Mouse (Mus musculus) cerebellum, adult 9-10 months (tissue): ENCODE results near the gene Plxdc1.
A peak's percentile ranks its signal among the peaks of the same experiment; 100 is the strongest.

Source experiments
- DNase-seq: peaks from one replicate; pipeline ENCODE4 v3.0.0; 2022

The Plxdc1 gene

DNA sequence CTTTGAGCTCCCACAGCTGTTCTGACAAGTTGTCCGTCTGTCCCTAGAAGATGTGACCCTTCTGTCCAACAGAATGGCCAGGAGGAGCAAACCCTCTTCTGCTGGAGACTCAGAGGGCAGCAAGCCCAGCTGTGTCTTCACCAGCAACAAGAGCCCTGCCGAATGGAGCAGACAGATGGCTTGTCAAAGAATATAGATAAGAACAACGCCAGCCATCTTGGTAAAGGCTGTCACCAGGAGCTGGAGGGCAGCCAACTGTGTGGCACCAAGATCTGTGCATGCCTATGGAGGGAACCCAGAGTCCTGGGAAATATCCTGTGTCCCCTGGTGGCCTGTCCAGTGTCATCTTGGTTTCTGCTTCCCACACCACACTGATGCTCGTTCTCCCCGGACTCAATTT, 78.3 kb downstream of the Plxdc1 start:
- DNase-seq, result no peak

DNA sequence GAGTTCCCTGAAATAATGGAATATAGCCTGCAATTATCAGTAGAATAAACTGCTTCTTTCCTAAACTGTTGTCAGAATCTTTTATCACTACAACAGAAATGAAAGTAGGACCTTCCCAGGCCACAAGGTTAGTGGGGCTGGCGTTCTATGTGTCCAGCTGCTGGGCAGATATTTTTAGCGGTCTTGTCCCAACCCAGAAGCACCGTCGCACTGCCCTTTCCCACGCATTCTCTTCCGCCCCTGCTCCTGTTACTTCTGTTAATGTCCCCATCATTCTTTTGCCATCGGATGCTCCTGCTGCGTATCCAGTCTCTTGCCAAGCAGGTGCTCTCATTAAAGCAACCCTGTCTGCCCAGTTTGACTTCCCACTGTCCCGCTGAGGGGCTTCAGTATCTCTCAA, 79.3 kb downstream of the Plxdc1 start:
- DNase-seq, result no peak

DNA sequence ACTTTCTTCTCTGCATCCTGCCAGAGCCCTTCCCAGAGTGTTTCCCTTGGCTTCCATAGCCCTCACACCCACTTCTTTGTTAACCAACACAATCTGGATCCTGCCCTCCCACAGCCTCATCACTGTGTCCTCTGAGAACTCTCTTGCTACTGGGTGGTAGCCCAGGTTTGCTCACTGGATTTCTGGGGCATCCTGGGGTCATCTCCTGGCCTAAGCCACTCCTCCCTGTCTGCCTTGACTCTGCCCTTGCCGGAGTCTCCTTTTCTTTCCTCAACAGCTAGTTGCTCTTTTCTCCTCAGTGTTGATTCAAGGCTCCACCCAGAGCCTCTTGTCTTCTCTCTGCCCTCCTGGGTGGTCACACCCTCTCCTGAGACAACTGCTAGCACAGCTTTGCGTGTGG, 80.3 kb downstream of the Plxdc1 start:
- no peak for DNase-seq

GRCm38 (mm10) chr11:97905540-97905939, 80.7 kb downstream of the Plxdc1 start:
- DNase-seq, result no peak

- no peak for DNase-seq
Observed at GRCm38 (mm10) chr11:97904801-97905200, 81.4 kb downstream of the Plxdc1 start.

DNA sequence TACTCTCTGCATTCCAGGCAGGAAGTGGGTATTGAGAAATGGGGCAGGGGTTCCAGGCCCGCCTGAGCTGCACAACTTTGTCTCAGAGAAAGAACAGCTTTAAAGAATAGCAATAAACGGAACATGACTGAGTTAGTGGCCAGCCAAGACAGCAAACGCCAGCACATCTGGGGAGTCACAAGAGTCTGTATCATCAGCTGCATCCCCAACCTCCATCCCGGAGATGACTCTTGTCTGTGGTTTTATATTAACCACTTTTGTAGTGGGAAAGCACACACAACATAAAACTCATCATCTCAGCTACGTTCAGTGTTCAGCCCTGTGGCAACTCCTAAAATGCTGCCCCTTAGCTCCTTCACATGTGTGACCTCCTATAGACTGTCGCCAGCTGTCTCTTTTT, 84.4 kb downstream of the Plxdc1 start:
- no peak for DNase-seq

GRCm38 (mm10) chr11:97899822-97900221, 86.4 kb downstream of the Plxdc1 start:
- DNase-seq, result peak; percentile 93

DNA sequence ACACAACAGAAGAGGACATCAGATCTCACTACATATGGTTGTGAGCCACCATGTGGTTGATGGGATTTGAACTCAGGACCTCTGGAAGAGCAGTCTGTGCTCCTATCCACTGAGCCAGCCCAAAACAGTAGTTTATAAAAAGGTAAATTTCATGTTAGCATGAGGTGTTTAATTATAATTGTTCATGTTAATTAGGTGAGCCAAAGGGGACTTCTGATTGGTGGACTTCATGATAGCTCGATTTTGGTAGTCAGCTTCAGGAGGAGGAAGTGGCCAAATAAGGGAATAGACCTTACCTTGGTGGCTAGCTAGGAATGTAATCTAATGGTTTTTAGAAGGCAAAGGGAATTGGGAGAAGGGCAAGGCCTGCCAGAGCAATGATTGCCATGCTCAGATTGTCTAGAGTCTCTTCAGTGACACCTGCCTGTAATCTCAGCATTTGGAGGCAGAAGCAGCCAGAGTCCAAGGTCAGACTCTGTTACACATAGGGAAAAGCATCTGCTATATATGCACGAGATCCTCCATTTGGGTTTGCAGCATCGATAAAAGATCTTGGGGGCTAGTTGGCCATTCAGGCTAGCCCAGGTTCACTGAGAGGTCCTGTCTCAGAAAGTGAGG, 88.6 kb downstream of the Plxdc1 start:
- no peak for DNase-seq

DNA sequence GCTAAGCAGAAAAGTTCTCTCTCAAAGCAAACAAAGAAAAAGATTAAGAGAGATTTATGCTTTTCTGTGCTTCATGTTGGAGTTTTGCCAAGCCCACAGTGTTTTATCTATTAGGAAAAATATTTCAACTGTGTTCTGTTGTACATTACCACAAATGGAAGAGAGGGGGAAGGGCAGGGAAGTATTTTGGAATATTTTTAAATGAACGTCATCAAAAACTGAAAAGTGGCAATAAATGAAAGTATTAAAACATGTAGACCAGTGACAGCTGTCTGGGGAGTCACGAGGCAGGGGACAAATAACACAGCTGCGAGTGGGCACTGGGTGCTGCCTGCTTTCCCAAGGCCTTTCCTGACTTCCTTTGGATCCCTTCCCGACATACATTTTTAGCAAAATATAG, 89.6 kb downstream of the Plxdc1 start:
- DNase-seq, result no peak

- no peak for DNase-seq
Observed at GRCm38 (mm10) chr11:97891821-97892220, 94.4 kb downstream of the Plxdc1 start.

GRCm38 (mm10) chr11:97885296-97885915, 100.8 kb downstream of the Plxdc1 start:
- DNase-seq, result no peak

- no peak for DNase-seq
Observed at GRCm38 (mm10) chr11:97884601-97885185, 101.6 kb downstream of the Plxdc1 start.

DNA sequence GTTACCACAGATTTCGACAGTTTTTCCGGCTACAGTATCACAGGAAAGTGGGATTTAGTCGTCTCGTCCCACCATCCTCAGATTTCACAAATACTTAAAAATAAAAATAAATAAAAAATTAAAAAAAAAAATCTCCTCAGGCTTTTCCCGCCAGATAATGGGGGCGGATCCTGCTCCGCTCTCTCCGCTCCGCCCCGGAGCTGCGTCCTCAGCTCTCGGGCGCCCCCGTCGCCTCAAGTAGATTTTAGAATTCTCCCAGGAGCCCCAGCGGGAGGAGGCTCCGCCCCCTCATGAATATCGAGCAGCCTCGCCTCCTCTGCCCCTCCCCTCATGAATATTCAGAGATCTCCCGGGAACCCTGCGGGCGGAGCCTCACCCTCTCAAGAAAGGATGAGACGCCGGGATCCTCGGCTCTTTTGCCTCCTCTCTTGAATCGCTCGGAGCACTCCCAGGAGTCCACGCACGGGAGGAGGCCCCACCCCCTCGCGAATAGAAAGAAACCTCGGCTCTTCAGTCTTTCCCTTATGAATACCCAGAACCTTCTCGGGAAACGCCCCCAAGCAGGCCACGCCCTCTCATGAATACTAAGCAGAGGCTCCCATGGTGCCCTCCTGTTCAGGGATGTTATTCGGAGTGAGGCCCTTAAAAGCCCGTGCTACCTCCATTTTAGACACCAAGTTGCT, 102.2 kb downstream of the Plxdc1 start, which contains the start of gene Fbxo47:
Gene Fbxo47 (minus strand): TSS at position 237 of the 683 bp plus-strand sequence.
- peak; percentile 99 for DNase-seq

DNA sequence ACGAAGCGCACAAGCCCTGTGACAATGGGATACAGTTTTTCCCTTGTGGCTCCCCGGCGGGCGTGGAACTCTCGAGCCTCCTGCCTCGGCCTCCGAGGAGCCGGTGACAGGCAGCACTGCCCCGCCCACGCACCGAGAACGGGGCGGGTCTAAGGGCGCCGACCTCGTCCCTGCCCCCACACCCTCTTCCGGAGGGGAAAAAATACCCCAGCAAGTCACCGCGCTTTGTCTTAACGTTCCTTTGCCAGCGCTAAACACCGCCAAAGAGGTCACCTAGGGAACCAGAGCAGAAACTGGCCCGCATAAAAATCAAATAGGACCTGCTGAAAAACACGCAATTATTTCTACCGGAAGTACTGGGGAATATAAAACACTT, 102.7 kb downstream of the Plxdc1 start:
- DNase-seq, result no peak

DNA sequence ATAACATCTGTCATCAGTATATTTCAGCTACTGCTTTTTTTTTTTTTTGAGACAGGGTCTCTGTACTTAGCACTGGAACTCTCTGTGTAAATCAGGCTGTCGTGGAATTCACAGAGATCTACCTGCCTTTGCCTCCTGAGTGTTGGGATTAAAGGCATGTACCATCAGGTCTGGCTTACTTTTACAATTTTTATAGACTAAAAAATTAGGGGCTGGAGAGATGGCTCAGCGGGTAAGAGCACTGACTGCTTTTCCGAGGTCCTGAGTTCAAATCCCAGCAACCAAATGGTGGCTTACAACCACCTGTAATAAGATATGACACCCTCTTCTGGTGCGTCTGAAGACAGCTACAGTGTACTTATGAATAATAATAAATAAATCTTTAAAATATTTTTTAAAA, 105.9 kb downstream of the Plxdc1 start:
- no peak for DNase-seq

DNA sequence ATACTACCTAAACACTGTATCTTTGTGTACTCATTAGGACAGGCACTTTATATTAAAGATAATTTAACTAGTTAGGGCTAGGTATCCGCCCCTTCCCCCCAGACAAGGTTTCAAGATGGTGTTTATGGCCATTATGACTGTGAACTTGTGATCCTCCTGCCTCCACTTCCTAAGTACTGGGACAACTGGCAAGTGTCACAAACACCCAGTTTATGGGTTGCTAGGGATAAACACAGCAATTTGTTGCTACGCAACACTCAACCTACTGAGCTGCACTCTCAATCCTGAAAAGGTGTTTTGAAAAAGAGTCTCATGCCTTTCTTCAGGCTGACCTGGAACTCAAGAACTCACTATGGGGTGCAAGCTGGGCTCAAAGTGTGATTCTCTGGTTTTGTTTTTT, 108.9 kb downstream of the Plxdc1 start:
- no peak for DNase-seq

GRCm38 (mm10) chr11:97874396-97874795, 111.8 kb downstream of the Plxdc1 start:
- DNase-seq, result no peak
